Mouse (Mus musculus) fibroblast of lung, adult 2 months (primary cell): ENCODE data around the gene Abl1.

Experiments used
- DNase-seq: peaks from one replicate; pipeline ENCODE4 v3.0.0-alpha.2; 2011; ENCODE audit warnings: low read depth

The Abl1 gene

DNA sequence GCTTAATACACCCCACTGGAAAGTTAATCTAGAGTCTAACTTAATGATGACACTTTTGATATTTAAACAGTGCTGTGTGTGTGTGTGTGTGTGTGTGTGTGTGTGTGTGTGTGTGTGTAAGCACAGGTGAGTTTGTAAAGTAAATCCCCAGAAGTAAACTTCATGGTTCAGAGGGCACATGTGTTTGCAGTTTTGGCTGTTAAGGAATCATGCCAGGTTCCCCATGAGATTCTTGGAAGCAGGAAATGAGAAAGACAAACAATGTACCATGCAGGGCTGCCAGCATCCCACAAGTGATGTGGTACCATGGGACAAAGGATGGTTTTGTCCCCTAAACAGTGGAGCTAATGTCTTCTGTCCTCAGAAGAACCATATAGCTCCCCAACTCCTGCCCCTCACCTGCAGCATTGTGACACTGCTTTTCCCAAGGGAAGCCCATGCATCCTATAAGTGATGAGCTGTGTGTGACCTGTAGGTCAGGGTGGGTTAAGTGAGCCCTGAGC is 57.6 kb downstream of the Abl1 start:
- DNase-seq: no peak

- no peak for DNase-seq
These were observed 58.7 kb downstream of the Abl1 start for GRCm38 (mm10) chr2:31746835-31747234.

DNA sequence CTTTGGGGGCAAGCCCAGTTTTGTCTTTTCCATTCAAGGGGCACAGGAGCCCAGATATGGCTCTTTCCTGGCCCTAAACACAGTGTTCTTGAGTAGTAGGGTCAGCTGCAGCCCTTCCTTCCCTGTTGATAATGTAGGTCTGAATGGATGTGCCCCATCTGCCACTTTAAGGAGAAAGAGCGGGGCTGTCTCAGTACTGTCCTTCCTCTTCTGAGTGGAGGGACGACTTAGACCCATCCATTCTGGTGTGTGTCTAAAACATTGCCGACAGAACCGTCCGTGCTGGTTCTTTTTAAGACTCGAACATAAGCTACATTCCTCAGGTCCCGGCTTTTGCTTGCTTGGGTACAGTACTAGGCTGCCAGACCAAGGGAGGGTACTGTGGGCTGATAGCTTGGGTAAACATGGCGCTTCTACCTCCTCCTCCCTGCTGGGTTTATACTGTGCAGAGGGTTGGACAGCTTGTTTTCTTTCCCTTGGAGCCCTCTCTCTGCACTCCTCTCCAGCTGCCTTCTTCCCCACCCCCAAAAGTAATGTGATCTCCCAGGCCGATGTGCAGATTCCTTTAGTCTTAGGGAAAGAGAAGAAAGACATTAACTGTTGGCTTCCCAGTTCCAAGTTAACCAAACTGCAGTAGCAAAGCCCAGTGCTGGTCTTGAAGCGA is 61.0 kb downstream of the Abl1 start:
- DNase-seq: peak; percentile 55

DNA sequence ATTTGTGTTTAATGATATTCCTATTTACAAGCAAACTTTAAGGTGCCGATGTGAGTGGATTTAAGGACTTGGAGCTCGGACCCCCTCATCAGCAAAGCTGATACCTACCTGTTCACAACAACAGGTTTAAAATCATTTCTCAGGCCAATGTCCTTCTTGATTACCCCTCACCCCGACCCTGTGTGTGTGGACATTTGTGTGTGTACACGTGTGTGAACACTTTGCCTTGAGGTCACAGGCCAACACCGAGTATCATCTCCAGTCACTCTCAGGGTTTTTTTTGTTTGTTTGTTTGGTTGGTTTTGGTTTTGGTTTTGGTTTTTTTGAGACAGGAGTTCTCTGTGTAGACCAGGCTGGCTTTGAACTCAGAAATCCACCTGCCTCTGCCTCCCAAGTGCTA is 62.0 kb downstream of the Abl1 start:
- no peak for DNase-seq

DNA sequence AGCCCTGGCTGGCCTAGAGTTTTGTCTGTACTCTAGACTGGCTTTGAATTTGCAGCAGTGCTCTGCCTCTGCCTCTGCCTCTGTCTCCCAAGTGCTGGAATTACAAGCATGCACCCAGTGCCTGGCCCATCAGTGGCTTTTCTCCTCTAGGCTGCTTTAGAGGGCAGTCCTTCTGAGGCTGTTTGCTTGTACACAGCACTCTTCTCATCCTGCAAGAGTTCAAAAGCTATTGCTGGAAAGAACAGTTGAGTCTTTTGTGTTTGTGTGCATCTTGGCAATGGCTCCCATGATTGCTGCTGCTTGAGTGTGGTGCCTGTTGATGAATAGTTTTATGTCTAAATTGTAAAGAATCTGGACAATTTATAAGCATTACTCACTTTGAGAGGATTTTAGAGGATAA is 69.3 kb downstream of the Abl1 start:
- DNase-seq: no peak

DNA sequence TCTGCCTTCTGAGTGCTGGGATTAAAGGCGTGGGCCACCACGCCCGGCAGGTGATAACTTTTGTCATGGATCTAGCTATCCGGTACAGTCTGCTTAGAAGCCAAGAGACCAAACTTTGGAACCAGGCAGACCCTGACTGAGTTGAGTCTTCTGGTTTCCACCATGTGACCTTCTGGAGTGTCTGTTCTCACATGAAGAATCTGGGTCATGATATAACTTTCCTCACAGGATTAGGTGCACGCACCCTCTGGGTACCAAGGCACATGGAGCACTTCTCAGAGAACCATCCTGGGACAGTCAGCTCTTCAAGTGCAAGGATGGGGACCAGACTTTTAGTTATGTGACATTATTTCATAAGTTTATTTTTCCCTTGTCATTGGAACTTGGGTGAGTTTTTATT is 70.8 kb downstream of the Abl1 start:
- no peak for DNase-seq

DNA sequence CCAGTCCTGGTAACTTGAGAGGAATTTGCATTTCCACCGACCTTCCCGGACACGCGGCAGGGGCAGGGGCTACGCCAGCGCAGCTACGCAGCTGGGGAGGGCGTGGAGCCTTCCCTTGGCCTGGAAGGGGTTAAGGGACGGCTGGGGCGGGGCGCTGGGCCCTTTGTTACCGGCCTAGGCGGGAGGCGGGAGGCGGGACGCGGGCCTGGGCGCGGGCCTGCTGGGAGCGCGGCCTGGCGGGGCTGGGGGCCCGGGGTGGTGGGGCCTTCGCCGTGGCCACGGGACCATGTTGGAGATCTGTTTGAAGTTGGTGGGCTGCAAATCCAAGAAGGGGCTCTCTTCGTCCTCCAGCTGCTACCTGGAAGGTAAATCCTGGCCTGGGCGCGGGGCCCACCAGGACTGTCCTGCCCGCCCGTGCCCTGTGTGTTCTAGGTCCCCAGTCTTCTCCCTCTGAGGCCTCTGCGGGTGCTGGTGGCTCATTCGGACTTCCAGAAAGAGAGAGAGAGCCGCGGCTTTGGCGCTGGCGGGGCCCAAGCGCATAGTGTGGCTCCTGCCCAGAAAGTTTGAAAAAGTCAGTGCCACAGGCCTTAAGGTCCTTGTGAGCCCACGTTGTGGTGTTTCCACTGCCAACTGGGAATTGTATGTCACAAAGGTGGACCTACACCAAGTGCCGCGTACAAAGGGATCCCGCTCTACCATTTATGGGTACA is 71.7 kb downstream of the Abl1 start:
- no peak for DNase-seq

GRCm38 (mm10) chr2:31760486-31760885 is 72.3 kb downstream of the Abl1 start:
- no peak for DNase-seq

GRCm38 (mm10) chr2:31761115-31761531 is 72.9 kb downstream of the Abl1 start:
- no peak for DNase-seq

DNA sequence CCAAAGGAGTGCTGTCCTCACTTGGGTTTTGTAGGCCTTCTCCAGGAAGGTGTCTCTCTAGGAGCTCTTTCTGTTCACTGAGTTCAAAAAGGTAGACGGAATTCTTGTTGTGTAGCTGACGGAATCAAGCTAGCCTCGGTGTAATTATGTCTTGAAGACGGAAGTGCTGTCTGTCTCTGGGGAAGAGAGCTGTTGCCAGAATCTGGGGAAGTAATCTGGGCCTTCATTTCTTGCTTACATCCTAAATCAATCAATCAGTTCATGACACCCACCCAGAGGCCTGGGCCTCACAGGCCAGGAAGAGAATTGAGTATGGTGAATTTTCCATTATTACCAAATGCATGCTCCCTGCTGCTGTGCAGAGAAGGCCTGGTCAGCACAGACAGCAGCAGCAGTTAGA is 73.4 kb downstream of the Abl1 start:
- no peak for DNase-seq

GRCm38 (mm10) chr2:31762155-31762554 is 74.0 kb downstream of the Abl1 start:
- no peak for DNase-seq

- DNase-seq: no peak
These were observed 74.7 kb downstream of the Abl1 start for GRCm38 (mm10) chr2:31762853-31763252.

GRCm38 (mm10) chr2:31763271-31763670 is 75.1 kb downstream of the Abl1 start:
- DNase-seq: no peak

DNA sequence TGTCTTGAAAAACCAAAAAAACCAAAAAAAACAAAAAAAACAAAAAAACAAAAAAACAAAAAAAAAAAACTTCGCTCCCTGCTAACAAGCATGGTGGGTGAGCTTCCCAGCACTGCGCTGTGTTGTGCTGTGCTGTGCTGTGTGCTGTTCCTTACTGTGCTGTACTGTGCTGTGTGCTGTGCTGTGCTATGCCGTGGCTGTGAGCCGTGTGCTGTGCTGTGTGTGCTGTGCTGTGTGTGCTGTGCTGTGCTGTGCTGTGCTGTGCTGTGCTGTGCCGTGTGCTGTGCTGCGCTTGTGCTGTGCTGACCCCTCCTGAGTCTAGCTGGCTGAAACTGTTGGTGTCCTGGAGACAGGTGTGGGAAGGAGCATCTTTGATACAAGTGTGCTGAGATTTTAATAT is 78.9 kb downstream of the Abl1 start:
- no peak for DNase-seq

- no peak for DNase-seq
These were observed 79.6 kb downstream of the Abl1 start for GRCm38 (mm10) chr2:31767815-31768214.

- DNase-seq: no peak
These were observed 80.9 kb downstream of the Abl1 start for GRCm38 (mm10) chr2:31769115-31769514.

DNA sequence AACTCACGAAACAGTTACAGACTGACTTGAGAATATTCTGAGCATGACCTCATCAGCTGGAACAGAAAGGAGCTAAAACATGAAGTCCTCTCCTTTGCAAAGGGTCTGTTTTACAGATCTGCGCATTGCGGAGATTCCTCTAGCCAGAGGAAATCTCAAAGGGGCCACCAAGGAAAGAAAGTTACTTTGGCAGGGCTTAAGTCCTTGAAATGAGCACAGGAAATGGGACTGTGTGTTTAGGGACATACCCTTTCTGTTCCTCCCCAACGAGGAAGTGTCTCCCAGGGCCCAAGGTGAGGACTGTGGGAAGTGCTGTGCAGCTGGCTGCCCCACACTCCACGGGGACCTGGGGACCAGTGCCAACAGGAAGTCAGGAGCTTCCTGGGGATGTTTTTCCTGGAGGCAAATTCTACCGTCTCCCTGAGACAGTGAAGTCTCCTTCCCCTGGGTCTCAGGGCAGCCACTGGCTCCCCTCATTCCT is 81.5 kb downstream of the Abl1 start:
- DNase-seq: no peak

DNA sequence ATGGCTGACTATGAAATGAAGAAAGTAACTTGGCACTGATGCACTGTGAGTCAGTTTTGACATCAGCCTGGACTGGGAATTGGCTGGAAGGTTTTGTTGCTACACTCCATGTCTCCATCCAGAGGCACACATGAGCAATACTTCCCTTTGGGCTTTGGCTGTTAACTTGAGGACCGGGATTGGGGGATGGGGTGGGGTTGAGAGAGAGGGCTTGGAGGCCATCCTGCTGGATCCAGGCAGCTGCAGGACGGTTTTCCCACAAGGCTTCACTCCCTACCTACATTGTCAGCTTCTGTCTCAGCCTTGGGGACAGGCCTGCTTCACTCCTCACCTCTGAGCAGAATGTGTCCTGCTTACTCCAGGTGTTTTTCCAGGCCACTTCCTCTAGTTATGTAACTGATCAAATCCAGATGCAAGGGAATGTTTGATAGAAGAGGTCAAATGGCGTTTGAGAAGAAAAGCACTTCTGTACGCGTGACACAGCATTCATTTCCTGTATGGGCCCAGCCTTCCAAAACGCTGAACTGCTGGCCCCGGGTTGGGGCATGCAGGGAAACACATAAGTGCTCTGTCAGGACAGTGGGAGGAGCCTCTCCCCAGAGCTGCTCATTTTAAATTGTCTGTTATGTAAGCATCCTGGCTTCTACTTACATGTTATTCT is 82.7 kb downstream of the Abl1 start:
- DNase-seq: peak; percentile 94

GRCm38 (mm10) chr2:31776479-31776878 is 88.3 kb downstream of the Abl1 start:
- DNase-seq: no peak

GRCm38 (mm10) chr2:31779258-31779657 is 91.1 kb downstream of the Abl1 start:
- DNase-seq: no peak

GRCm38 (mm10) chr2:31782958-31783602 is 94.9 kb downstream of the Abl1 start:
- DNase-seq: no peak

DNA sequence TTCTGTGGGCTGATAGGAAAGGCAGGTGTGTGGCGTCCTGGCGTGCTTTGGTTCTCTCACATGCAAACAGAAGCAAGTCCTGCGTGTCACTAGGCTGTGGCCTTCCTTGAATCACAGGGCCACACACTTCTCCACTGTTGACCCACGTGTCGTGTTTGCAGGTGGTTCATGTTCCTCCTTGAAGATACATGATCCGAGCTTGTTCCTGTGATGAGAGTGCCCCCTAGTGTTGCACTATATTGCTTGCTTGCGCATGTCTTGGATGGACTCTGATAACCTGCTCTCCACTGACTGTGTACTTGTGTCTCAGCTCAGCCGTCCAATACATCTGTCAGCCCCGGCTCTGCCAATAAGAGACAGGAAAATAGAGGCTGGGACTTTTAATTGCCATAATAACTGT is 96.9 kb downstream of the Abl1 start:
- DNase-seq: peak; percentile 52
